Mouse (Mus musculus) heart, postnatal 10 days (tissue): ENCODE measurements around the gene Pdp2. TPM values are rescaled to one million over a fixed set of nuclear protein-coding genes. Genes with fewer than 3 reads are reported as not detected.

Experiments used
- DNase-seq, 2 experiments: peaks; one replicate each; pipeline ENCODE4 v3.0.0; 2021
- intact Hi-C: fragments of 180-260 bp; cut with DNase I; formaldehyde crosslinking; loops from one replicate; pipeline ENCODE4 v1.15.1; 2025
- total RNA-seq, 2 experiments: library from RNA; stranded (reverse); gene quantifications; 2 replicates each; pipeline ENCODE4 v1.2.3; 2021

Gene Pdp2
- total RNA-seq, 2 experiments from 2014 or later: 7.2 to 10.6 TPM

DNA sequence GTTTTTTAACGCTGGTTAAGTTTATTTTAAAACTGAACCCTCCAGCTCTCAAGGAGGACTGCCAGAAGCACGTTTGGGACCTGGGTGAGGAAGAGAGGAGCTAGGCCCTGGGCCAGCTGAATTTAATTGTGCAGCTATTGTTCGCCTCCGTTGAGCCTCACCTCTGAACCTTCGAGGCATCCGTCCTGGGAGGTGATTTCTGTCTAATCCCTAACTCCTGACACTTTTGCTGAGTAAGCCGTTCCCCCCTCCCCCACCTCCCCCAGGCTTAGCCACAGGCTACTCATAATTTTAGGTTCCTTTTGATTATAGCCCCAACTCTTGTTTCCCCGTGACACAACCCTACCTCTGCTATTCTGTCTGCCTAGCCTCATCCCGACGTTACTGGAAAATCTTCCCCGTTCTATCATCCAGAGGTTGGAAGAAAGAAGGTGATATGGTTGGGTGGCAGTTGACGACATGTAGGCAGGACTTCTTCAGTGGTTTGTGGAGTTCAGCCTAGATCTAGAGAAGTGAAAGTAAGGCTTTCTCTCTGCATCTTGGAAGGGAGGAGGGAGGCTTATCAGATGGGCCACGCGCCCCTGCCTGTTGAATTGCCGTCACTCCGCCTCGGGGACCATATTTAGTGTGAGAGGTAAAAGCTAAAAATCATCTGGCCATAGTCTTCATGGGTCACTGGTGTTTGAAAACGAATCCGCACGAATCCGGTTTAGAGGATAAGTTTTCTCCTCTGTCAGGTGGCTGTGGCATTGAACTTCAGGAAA, 4.7 kb downstream of the Pdp2 start:
- DNase-seq: no peak
- intact Hi-C loops: no loop called here

DNA sequence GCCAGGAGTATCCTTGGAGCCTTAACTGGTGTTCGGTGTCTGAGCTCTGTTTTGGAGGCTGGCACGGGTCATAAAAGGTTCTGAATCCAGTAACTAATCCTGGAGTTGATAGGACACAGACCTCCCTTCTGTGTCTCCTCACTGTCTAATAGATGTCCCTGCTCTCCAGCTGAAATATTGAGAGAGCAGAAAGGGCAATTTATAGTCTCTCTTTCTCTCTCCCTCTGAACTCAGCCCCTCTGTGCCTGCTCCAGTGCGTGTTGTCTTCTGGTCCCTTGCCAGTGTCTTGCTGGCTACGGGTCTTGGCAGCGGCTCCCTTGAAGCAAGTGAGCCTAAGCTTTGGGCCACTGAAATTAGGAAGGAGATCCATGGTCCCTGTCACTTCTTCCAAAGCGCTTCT, 6.4 kb downstream of the Pdp2 start:
- DNase-seq: no peak
- intact Hi-C loops: no loop called here

DNA sequence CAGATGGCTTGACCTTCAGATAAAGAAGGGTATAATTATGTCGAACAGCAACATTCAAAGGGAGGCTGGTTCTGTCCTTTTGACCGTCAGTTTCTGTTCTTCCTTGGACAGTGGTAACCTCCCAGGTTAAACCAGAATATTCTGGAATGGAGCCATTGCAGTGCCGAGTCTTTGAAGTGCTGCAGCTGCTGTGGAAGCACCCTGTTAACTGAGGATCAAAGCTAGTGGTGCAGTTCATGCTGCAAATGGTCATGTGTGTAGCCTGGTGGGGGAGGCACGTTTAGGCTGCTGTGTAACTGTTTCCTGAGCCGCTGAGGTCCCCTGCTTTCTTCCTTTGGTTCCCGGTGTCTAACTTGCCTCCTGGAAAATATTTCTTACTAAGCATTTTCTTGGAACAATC, 7.2 kb downstream of the Pdp2 start:
- DNase-seq: no peak
- intact Hi-C loops: no loop called here

DNA sequence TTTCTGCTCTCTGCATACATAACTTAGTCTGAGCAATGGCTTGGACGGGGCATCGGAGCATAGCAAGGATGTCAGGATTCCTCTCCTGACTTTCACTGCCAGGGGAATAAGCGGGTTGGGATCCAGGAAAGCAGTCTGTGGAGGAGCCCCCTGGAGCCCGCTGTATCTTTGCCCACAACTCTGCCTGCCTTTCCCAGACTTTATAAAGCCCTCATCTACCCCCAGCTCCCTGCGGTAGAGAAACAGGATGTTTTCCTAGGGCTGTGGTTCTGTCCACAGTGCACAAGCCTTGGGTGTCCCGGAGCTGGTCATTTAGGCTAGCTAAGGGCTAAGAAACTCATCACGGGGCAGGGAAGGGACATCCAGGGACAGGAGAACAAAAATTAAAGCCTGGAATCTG, 10.1 kb downstream of the Pdp2 start:
- DNase-seq: no peak
- intact Hi-C loops: no loop called here

DNA sequence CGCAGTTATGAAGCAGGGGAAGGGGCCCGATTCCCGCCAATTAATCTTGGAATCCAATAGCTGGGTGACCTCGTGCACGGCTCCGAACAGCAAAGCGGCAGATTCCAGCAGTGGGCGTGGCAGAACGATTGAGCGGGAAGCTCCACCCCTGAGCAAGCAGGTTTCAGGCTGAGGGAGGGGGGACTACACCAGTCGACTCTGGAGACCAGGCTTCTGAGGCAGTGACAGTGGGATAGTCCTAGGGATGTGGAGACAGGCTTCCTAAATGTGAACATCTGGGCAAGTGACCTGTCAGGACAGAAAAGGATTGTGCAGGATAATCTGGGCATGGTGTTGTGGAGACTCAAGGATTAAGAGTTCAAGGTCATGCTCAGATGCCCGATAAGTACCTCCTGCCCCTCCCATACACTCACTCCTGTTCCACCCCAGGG, 10.7 kb downstream of the Pdp2 start:
- intact Hi-C loops: loop anchor here (1.0 to 2.0 kb wide), 2 partner anchors 42 to 53 kb away; no protein-coding TSS in a partner anchor
- no peak for DNase-seq

DNA sequence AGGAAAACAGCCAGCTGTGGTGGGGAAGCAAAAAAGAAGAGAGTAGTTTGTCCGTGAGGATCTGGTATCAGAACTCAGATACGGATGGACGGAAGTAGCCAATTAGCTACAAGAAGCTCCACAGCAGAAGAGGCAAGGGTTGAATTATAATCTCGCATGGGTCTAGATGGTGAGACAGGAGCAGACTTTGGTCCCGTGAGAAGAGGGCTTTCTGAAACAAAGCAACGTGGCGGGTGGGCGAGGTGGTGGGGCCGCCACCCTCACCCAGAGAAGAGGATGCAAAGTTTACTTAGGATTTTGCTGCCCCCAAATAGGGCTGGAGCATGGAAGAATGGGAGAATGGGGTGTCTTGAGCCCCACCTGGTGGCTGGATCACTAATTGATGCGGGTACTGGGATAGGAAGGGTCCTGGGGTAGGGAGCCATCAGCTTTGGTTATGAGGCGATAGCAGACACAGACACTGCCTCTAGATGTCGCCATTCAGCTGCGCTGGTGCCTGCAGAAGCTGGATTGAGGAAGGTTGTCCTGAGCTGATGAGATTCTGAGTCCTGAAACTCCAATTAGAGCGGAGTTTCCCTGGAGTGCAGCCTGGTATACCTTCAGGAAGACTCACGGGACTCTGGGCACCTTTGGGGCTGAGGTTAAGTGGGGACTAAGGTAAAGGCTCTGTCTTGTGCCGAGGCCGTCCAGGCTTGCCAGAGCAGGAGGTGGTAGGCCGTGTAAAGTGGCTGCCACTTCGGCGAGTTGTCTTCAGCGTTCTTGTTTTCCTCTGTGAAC, 11.4 kb downstream of the Pdp2 start:
- intact Hi-C loops: loop anchor here (1.0 to 2.0 kb wide), 2 partner anchors 42 to 52 kb away; no protein-coding TSS in a partner anchor
- peak; percentile 95 for DNase-seq

DNA sequence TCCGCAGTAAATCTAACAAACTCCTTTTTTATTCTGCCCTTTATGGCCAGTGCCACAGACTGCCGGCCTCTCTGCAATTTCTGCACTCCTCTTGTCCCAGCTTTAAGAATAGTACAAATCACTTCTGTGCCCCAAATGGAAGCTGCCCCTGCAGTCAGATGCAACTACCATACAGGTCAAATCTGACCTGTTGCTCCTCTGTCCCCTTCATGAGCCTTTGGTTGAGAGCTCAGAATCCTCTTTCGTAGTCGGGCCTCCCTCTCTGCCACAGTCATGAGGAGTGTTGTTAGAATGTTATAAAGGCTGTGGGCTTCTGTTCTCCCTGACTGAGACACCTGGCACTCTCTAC, 12.0 kb downstream of the Pdp2 start:
- no peak for DNase-seq
- intact Hi-C loops: loop anchor here (2.0 kb wide), 1 partner anchor 52 kb away; no protein-coding TSS in a partner anchor

DNA sequence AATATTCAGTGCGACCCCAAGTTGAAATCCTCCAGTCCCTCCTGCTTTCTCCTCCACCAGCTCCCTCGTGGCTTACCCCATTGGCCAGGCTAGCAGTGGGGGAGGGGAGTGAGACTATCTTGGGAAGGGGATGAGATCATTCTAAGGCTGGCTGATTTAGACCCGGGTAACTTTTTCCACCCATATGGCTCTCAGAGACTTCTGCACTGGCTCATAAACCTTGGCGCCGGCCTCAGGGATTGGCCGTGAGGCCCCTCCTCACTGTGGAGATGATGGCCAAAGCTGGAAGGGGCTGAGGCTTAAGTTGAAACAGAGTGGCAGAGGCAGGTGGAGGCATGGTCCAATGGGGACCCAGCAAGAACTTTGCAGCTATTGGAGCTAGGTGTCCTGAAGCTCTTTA, 15.1 kb downstream of the Pdp2 start:
- intact Hi-C loops: no loop called here
- peak; percentile 80 to 81 for DNase-seq

DNA sequence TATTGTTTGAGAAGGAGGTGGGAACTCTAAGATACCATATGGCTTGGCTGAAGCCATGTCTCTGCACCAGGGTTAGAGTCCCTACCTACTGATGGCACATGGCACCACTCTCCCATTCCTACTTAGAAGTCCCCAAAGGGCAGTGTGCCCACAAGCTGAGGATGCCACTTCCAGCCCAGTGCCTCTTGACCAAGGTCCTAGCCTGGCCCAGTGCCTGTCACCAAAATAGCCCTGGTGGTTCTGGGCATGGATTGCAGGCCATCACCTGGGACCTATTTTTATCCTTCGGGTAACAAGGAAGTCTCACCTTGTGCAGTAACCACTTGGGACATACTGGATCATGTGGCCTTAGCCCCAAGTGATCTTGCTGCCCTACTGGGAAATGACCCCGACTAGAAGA, 16.7 kb downstream of the Pdp2 start:
- peak; percentile 87 to 92 for DNase-seq

DNA sequence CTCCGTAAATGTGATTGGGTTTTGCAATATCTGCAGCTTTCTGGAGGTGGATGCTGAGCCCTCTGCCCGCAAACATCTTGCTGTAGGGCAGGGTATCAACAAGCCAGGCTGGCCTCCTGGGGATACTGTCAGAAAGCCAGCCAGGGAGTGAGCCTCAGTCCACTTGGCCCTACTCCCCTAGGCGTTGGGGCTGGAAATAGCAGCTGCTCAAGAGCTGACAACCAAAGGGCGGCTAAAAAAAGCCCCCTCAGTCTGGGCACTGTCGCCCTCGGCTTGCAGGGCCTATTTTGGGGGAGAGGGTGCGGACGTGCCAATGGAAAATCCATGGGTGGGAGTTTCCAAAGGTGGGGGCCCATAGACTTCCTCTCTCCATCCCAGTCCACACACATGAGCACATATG, 18.0 kb downstream of the Pdp2 start:
- DNase-seq: peak; percentile 81 to 86
- intact Hi-C loops: no loop called here

More for the DNA sequence above, 16.7 kb downstream of the Pdp2 start:
- intact Hi-C loops: no loop called here

DNA sequence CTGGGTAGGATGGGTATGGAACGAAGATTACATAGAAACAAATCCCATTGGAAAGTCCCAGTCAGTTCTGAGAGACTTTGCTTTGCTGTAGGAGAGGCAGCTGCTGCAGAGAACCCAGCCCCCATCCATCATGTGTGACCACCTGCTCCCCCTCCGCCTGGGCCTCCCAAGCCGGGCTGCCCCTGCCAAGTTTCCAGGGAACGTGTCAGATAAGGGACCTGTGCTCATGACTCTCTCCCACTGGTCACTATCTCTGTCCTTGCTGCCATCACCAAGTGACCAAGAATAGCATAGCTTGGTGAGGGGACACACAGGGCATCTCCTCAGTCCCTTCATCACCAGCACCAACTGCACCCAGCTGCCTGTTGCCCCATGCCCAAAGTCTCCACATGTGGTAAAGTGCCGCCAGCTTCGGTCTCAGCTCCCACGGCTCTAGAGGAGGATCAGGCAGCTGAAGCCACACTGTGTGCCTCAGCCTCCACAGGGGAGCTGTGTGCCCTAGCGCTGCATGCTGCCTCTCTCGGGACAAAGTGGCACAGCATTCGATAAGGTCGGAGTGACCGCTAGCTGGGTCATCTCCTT, 19.0 kb downstream of the Pdp2 start:
- peak; percentile 88 to 92 for DNase-seq
- intact Hi-C loops: loop anchor here (1.0 kb wide), 1 partner anchor 19 kb away; no protein-coding TSS in a partner anchor

DNA sequence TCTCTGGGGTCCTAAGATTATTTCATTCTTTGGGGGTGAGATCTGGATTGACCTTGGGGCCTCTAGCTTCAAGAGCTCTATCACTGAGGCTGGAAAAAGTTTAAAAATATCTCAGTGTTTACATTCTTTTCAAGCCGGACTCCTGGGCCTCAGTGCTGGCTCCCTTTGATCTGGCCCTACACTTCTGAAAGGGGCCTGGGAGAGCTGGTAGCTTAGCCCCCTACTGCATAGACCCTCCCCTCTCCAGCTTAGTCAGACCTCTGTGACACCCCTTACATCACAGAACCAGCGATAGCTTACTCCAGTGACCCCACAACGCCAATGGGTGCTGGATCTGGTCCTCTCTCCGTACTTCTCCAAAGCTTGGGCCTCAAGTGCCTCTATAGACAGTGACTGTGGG, 20.4 kb downstream of the Pdp2 start:
- intact Hi-C loops: no loop called here
- no peak for DNase-seq

DNA sequence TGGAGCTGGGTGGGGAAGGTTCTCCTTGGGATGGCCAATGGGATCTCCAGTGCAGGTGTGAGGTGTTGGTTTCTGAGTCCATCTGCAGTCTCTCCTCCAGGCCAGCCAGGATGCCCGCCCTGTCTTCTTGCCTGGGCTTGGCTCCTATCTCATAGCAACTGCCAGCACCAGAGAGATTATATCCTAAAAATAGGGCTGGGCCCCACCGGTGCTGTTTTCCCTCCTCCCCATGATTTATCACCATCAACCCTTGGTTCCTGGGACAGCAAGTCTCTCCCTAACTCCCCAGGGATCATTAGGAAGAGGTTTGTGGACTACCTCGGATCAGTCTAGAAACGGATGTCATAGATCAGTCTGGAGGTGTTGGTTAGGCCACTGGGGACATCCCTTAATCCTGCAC, 21.9 kb downstream of the Pdp2 start:
- intact Hi-C loops: no loop called here
- peak; percentile 39 to 68 for DNase-seq

DNA sequence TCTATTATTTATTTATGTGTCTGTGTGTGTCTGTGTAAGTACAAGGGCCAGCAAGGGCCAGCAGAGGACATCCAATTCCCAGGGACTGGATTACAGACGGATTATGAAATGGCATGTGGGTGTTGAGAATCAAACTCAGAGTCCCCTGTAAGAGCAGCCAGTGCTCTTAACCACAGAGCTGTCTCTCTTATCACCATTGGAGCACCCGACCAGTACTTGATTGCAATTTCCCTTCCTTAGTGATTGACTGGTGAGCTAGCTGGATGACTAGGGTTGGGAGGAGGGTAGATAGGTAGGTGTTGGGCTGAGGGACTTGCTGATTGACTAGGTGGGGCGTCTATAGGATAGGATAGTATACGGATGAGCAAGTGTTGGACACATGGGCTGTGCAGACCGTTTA, 29.5 kb downstream of the Pdp2 start:
- DNase-seq: no peak
- intact Hi-C loops: no loop called here

DNA sequence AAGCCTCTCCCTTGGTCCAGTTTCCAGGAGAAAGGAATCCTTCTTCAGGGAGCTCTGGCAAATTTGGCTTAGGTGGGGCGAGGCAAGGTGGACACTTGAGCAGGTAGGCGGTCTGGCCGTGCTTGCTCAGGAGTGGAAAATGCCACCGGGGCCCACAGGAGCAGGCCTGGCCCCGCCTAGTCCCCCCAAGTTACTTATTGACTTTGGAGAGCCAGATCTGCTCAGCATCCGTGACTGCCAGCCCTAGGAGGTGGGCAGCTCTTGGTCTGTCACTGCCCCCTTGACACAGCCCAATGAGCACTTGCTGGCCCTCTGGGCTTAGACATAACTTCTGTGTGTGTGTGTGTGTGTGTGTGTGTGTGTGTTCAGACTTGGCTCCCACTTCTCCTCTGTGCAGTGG, 32.9 kb downstream of the Pdp2 start, which contains the start of gene Cdh16:
Gene Cdh16, minus strand, starts transcription at position 236 of the 400 bp plus-strand sequence.
- intact Hi-C loops: no loop called here

DNA sequence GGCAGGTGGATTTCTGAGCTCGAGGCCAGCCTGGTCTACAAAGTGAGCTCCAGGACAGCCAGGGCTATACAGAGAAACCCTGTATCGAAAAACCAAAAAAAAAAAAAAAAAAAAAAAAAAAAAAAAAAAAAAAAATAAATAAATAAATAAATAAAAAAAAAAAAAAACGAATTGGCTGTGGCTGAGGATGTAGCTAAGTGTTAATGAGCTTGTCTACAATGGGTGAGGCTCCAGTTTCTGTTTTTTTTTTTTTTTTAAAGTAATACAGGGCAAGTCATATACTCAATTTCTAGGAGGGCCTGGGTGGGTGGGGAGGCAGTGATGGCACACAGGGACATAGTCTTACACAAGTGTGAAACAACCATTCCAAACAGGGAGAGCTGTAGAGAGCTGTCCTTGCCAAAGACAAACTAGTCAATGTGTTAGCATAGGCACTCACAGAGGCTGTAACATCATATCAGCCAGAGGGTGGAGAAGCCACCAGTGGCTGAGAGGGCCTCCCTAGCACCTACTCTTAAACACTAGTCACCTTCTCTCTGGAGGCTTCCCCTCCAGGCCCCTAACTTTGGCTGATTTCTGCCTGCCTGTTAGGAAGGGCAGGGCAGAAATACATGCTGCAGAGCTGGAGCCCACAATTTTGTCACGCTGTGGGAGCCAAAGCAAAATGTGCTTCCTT, 36.0 kb downstream of the Pdp2 start:
- intact Hi-C loops: no loop called here
- DNase-seq: no peak

More for the DNA sequence above, 32.9 kb downstream of the Pdp2 start, which contains the start of gene Cdh16:
- no peak for DNase-seq

DNA sequence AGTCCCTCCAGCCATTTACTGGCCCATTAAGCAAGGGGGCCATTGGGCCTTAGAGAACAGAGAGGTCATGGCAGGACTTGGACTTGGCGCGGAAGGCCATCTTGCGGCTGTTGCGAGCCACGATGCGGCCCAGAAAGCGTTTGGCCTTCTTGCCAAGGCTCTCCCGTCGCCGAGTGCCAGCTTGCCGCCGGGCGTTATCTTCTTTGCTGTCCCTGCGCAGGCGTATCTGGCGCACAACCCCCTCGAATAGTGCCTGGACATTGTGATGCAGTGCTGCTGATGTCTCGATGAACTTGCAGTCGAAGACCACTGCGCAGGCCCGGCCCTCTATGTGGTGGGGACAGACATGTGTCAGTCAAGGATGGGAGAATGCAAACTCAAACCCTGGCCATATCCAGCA, 37.2 kb downstream of the Pdp2 start:
- peak; percentile 63 to 78 for DNase-seq
- intact Hi-C loops: no loop called here

DNA sequence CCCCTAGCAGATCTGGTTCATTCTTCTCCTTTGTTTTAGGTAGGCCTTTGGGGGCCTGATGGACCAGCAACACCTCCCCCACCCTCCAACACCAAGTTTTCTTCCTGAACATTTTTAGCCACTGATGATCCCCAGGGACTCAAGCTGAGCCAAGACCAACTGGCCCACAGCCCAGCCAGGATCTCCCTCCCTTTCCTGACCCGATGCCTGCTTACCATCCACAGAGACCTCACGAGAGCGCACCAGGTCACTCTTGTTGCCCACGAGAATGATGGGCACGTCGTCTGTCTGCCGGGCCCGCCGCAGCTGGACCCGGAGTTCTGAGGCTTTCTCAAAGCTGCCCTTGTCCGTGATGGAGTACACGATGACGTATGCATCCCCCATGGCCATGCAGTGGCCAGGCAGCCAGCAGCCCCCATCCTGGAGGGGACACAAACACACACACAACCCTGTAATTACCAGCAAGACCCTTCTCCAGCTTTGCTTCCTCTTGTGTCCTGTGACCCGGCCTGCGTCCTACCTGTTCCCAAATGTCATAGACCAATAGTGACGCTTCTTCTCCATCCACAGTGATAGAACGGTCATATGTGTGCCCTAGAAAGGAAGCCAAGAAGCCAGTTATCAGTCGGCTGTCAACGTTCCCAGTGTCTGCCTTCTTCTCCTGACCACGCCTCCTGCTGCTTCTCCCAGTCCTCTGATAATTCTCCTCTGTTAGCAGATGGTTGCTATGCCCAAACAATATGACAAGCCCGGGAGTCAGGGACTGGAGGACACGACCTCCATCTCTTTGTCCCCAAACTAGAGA, 38.3 kb downstream of the Pdp2 start:
- peak; percentile 89 to 91 for DNase-seq
- intact Hi-C loops: loop anchor here (1.0 kb wide), 1 partner anchor 19 kb away; no protein-coding TSS in a partner anchor

DNA sequence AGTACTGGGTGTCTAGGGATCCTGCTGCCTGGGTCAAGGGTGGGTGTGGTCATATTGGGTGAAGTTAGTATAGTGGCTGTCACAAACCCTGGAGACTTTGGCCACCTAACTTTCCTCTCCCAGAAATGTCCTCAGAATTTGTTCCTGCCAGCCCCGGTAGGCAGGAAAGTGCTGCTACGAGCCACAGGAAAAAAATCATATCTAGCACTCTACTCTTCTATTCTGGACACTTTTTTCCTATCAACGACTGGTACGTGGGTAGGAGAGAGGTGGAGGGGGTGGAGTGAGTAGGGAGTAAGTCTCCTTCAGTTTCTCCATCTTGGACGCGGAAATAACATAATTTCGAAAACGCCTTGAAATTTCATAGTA, 38.8 kb downstream of the Pdp2 start:
- intact Hi-C loops: no loop called here
- DNase-seq: no peak

DNA sequence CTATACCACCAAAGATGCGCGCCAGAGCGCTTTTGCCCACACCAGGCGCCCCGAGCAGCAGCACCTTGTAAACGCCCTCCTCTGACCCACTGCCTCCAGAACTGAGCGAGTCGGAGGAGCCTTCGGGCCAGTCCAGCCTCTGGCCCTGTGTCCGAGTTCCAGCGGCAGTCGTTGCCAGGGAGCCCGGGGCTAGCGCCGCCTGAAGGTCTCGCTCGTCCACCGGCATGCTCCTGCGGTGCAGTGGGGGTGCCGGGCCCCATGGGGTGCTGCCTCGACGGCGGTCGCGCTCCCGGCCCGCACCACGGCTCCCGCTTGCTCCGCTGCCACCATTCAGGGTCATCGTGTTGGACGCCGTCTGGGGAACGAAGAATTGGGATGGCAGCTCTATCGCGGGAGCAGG, 39.3 kb downstream of the Pdp2 start:
- intact Hi-C loops: no loop called here
- peak; percentile 50 to 54 for DNase-seq
